Mouse (Mus musculus): ENCODE data around the gene Kctd13. TPM values are rescaled to one million over a fixed set of nuclear protein-coding genes. Genes with fewer than 3 reads are reported as not detected.
"Not testable (repeated sequence)": the region's sequence is repeated elsewhere in the genome, so short reads cannot be mapped to it uniquely, and the experiment has no call there.

Gene Kctd13
- polyA plus RNA-seq, 1 experiment from 2014 or later: 45.3 TPM

DNA sequence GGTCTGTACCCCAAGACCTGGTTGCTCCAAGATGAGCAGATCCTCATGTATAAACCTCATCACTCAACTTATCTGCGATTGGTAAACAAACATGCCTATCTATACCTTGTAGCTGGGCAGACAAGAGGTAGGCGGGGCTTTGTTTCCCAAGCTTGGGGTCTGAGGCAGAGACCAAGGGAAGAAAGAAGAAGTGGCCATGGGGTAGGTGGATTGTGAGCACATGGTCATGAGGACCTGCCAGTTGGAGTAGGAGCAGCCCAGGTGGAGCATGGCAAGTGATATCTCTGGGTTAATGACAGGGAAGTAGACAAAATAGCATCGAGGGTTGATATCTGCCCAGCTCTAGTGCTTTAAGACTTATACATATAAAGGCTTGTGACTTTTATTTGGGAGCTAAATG, 13.8 kb upstream of the Kctd13 start:
- Histone ChIP-seq H3K4me2 (no peak overlapping the region), H3K9ac (no peak overlapping the region), H3K27ac (no peak overlapping the region), H3K4me3 (replicated peaks) (no peak overlapping the region), H3K27me3 (peaks cover 4% of the 10 kb centered on the region; the same call in 1 of the 2 replicates), H3K9me3 (no peaks in the 10 kb centered on the region), H3K4me1 (no peaks in the 10 kb centered on the region), H3K36me3 (replicated peaks) (no peaks in the 10 kb centered on the region)
- ATAC-seq (ENCODE audit: low FRiP score): no peak
- 92% methylated on average over 3 of the region's 3 CpGs for WGBS

DNA sequence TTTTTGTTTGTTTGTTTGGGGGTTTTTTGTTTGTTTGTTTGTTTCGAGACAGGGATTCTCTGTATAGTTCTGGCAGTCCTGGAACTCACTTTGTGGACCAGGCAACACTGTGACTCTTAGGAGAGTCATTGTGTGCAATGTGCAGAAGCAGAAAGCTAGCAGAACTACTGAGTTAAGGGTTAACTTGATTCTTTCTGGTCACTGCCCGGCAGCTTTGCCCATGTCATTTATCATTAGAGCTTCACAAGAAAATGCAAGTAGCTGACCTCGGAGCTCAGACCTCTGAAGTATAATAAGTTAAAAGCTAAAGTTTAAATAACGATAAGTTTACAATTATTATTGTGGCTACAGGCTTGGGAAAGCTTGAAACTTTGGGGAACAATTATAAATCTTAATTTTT, 10.3 kb upstream of the Kctd13 start:
- not testable (repeated sequence) for H3K9me3 ChIP-seq; ATAC-seq (ENCODE audit: low FRiP score); H3K4me3 ChIP-seq (replicated peaks); H3K27ac ChIP-seq; H3K27me3 ChIP-seq; H3K36me3 ChIP-seq (replicated peaks); H3K9ac ChIP-seq; H3K4me2 ChIP-seq
- WGBS: 49% methylated on average over 4 of the region's 4 CpGs
- H3K4me1 ChIP-seq: peaks cover 30% of the 10 kb centered on the region

- ATAC-seq (ENCODE audit: low FRiP score): no peak
- Histone ChIP-seq H3K9me3 (no peaks in the 10 kb centered on the region), H3K9ac (no peak overlapping the region), H3K27me3 (peaks cover 4% of the 10 kb centered on the region; the same call in 1 of the 2 replicates), H3K36me3 (replicated peaks) (no peaks in the 10 kb centered on the region), H3K4me2 (no peak overlapping the region), H3K4me3 (replicated peaks) (no peak overlapping the region), H3K4me1 (peaks cover 32% of the 10 kb centered on the region), H3K27ac (no peak overlapping the region)
- WGBS: 82% methylated on average over 4 of the region's 4 CpGs
Observed at GRCm38 (mm10) chr7:126919973-126920372, 8.7 kb upstream of the Kctd13 start.

DNA sequence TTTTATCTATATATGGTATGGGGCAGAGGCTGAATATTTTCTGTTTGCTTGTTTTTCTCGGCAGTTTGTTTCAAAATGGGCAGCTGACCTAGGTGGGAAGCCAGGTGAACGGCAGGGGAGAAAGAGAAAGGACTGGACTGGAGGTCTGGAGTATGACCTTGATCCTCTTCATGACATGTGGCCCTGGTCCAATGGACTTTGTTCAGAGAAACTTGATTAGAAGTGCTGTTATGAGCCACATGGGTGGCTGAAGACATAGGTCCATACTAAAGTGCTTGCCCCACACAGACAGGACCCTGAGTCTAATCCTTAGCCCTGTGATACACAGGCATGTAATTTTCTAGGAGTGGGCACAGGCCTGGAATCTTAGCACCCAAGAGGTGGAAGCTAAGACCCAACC, 7.1 kb upstream of the Kctd13 start:
- no peaks in the 10 kb centered on the region for H3K9me3 ChIP-seq
- 78% methylated on average over 2 of the region's 2 CpGs for WGBS
- peaks cover 32% of the 10 kb centered on the region for H3K4me1 ChIP-seq
- ATAC-seq (ENCODE audit: low FRiP score): no peak
- no peaks in the 10 kb centered on the region for H3K27me3 ChIP-seq
- H3K27ac ChIP-seq: no peak overlapping the region
- H3K9ac ChIP-seq: no peak overlapping the region; the same call in 1 of the 2 replicates
- peak overlapping the region; percentile 35 for H3K4me2 ChIP-seq
- no peak overlapping the region for H3K4me3 ChIP-seq (replicated peaks)
- no peaks in the 10 kb centered on the region for H3K36me3 ChIP-seq (replicated peaks)

- Histone ChIP-seq H3K27ac (peak within 1 kb of the TSS; percentile 78), H3K4me3 (replicated peaks) (peak within 1 kb of the TSS; percentile 13; the same call in 1 of the 2 replicates), H3K27me3 (no peaks in the 10 kb centered on the region), H3K4me2 (peak within 1 kb of the TSS; percentile 35), H3K9me3 (no peaks in the 10 kb centered on the region), H3K4me1 (peaks cover 32% of the 10 kb centered on the region), H3K36me3 (replicated peaks) (no peaks in the 10 kb centered on the region), H3K9ac (peak within 1 kb of the TSS; percentile 36; the same call in 1 of the 2 replicates)
- 26% methylated on average over 5 of the region's 5 CpGs for WGBS
- ATAC-seq (ENCODE audit: low FRiP score): peak; percentile 51
Observed at GRCm38 (mm10) chr7:126922624-126923060, 6.0 kb upstream of the Kctd13 start, which contains the start of gene Tmem219. Gene Tmem219 (minus strand): TSS chr7:126922917.

- Histone ChIP-seq H3K36me3 (replicated peaks) (no peaks in the 10 kb centered on the region), H3K9ac (no peak overlapping the region), H3K27ac (no peak overlapping the region), H3K27me3 (no peaks in the 10 kb centered on the region), H3K9me3 (no peaks in the 10 kb centered on the region), H3K4me1 (peaks cover 32% of the 10 kb centered on the region), H3K4me2 (no peak overlapping the region), H3K4me3 (replicated peaks) (no peak overlapping the region)
- WGBS: 64% methylated on average over 5 of the region's 5 CpGs
- ATAC-seq (ENCODE audit: low FRiP score): no peak
Observed at GRCm38 (mm10) chr7:126923999-126924398, 4.7 kb upstream of the Kctd13 start.

DNA sequence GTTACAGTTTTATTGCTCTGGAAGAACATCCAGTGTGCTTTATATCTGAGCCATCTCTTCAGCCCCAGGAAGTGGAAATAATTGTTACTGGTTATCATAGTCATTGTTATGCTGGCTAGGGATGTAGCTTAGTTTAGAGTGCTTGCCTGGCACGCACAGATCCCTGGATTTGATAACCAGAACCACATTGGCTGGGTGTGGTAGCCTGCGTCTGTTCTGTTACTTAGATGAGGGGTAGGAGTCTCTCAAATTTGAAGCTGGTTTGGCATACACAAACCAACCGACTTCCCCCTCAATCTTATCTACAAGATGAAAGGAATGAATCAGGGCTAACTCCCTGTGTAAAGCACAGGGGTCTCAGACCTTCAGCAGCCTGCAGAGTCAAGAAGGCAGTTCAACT, 2.4 kb upstream of the Kctd13 start:
- Histone ChIP-seq H3K9ac (no peak overlapping the region), H3K27ac (no peak overlapping the region), H3K27me3 (no peaks in the 10 kb centered on the region), H3K4me1 (peaks cover 40% of the 10 kb centered on the region), H3K4me2 (no peak overlapping the region), H3K36me3 (replicated peaks) (peaks cover 8% of the 10 kb centered on the region), H3K9me3 (no peaks in the 10 kb centered on the region), H3K4me3 (replicated peaks) (no peak overlapping the region)
- WGBS: 65% methylated on average over 3 of the region's 3 CpGs
- ATAC-seq (ENCODE audit: low FRiP score): no peak

DNA sequence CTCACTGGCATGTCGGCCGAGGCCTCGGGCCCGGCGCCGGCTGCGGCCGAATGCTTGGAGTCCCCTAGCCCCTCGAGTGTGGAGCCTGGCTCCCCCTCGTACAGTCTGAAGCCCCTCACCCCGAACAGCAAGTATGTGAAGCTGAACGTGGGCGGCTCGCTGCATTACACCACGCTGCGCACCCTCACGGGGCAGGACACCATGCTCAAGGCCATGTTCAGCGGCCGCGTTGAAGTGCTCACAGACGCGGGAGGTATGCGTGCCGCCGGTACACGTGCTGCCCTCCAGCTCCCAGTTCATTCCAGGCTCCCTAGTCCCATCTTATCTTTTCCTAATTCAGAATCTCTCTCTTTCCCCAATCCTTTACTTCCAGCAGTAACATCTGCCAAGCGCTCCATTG, 367 bp downstream of the Kctd13 start:
- Histone ChIP-seq H3K4me2 (peak overlapping the region; percentile 89), H3K4me3 (replicated peaks) (peak overlapping the region; percentile 88), H3K9ac (peak overlapping the region; percentile 91), H3K27me3 (no peaks in the 10 kb centered on the region), H3K9me3 (no peaks in the 10 kb centered on the region), H3K4me1 (peaks cover 20% of the 10 kb centered on the region), H3K27ac (peak overlapping the region; percentile 83), H3K36me3 (replicated peaks) (peaks cover 27% of the 10 kb centered on the region)
- ATAC-seq (ENCODE audit: low FRiP score): peak; percentile 77; the same call in 1 of the 2 replicates
- WGBS: under 1% methylated on average over 27 of the region's 27 CpGs

DNA sequence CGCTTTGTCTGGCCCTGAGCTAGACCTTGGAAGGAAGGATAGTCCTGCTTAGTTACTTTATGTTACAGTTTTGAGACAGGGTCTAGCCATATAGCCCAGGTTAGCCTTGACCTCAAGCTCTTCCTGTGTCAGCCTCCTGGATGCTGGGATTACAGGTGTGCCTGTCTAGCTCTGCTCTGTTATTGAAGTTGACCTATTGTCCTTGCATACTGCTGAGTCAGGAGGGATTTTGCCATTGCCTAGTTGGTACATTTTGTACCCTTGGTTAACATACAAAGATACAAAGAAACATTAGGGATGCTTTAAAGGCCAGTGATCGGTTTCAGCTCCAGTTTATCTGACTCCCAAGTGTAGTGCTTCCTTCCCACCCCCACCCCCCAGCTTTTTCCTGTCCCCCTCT, 4.0 kb downstream of the Kctd13 start:
- ATAC-seq (ENCODE audit: low FRiP score): no peak
- no peaks in the 10 kb centered on the region for H3K27me3 ChIP-seq
- peaks cover 20% of the 10 kb centered on the region for H3K4me1 ChIP-seq
- 89% methylated on average over 2 of the region's 2 CpGs for WGBS
- no peak overlapping the region for H3K4me3 ChIP-seq (replicated peaks)
- H3K9ac ChIP-seq: no peak overlapping the region
- H3K27ac ChIP-seq: no peak overlapping the region
- no peak overlapping the region for H3K4me2 ChIP-seq
- H3K9me3 ChIP-seq: no peaks in the 10 kb centered on the region
- peaks cover 43% of the 10 kb centered on the region for H3K36me3 ChIP-seq (replicated peaks)

GRCm38 (mm10) chr7:126941171-126941570, 12.5 kb downstream of the Kctd13 start:
- no peak for ATAC-seq (ENCODE audit: low FRiP score)
- Histone ChIP-seq H3K4me1 (peaks cover 5% of the 10 kb centered on the region; the same call in 1 of the 2 replicates), H3K27me3 (no peaks in the 10 kb centered on the region), H3K4me2 (no peak overlapping the region), H3K27ac (no peak overlapping the region), H3K9me3 (no peaks in the 10 kb centered on the region), H3K4me3 (replicated peaks) (no peak overlapping the region), H3K9ac (no peak overlapping the region), H3K36me3 (replicated peaks) (peaks cover 49% of the 10 kb centered on the region)
- WGBS: 48% methylated on average over 6 of the region's 6 CpGs

DNA sequence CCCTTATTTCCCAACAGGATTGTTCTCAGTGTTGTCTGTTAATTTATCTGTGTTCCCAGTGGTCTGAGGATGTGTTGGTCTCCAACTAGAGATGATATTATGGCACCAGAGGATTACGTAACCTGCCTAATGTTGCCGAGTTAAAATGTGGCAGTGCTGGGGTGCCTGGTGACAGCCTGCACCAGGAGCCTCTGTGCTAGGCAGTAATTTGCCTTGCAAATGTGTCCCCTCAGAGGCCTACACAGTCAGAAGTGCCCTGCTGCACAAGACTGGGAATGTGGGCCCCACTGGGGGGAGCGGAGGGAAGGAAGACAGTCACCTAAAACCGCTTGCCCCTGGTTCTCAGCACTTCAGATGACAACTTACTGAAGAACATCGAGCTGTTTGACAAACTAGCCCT, 13.1 kb downstream of the Kctd13 start:
- WGBS: 63% methylated on average over 5 of the region's 5 CpGs
- H3K27ac ChIP-seq: no peak overlapping the region
- H3K4me3 ChIP-seq (replicated peaks): no peak overlapping the region
- H3K9ac ChIP-seq: no peak overlapping the region
- H3K4me1 ChIP-seq: peaks cover 5% of the 10 kb centered on the region; the same call in 1 of the 2 replicates
- H3K36me3 ChIP-seq (replicated peaks): peaks cover 42% of the 10 kb centered on the region
- no peak overlapping the region for H3K4me2 ChIP-seq
- H3K9me3 ChIP-seq: no peaks in the 10 kb centered on the region
- no peak for ATAC-seq (ENCODE audit: low FRiP score)
- no peaks in the 10 kb centered on the region for H3K27me3 ChIP-seq

GRCm38 (mm10) chr7:126946530-126946929, 17.9 kb downstream of the Kctd13 start:
- Histone ChIP-seq H3K9me3 (no peaks in the 10 kb centered on the region), H3K27me3 (peaks cover 32% of the 10 kb centered on the region), H3K4me3 (replicated peaks) (no peak overlapping the region), H3K27ac (no peak overlapping the region), H3K4me1 (peaks cover 31% of the 10 kb centered on the region), H3K9ac (no peak overlapping the region; the same call in 1 of the 2 replicates), H3K36me3 (replicated peaks) (peaks cover 31% of the 10 kb centered on the region), H3K4me2 (no peak overlapping the region)
- 35% methylated on average over 3 of the region's 3 CpGs for WGBS
- ATAC-seq (ENCODE audit: low FRiP score): no peak

GRCm38 (mm10) chr7:126948626-126949025, 19.9 kb downstream of the Kctd13 start:
- Histone ChIP-seq H3K9me3 (no peaks in the 10 kb centered on the region), H3K36me3 (replicated peaks) (peaks cover 21% of the 10 kb centered on the region), H3K27ac (peak overlapping the region; percentile 81), H3K4me3 (replicated peaks) (peak overlapping the region; percentile 50), H3K9ac (peak overlapping the region; percentile 68; the same call in 1 of the 2 replicates), H3K4me1 (peaks cover 34% of the 10 kb centered on the region), H3K27me3 (peaks cover 52% of the 10 kb centered on the region), H3K4me2 (peak overlapping the region; percentile 95)
- WGBS: 83% methylated on average over 10 of the region's 10 CpGs
- no peak for ATAC-seq (ENCODE audit: low FRiP score)

All from forebrain, embryonic 12.5 days (tissue).